Mouse (Mus musculus): ENCODE data around the gene Zfp420.
"Not testable (repeated sequence)": the region's sequence is repeated elsewhere in the genome, so short reads cannot be mapped to it uniquely, and the experiment has no call there.

Gene Zfp420

DNA sequence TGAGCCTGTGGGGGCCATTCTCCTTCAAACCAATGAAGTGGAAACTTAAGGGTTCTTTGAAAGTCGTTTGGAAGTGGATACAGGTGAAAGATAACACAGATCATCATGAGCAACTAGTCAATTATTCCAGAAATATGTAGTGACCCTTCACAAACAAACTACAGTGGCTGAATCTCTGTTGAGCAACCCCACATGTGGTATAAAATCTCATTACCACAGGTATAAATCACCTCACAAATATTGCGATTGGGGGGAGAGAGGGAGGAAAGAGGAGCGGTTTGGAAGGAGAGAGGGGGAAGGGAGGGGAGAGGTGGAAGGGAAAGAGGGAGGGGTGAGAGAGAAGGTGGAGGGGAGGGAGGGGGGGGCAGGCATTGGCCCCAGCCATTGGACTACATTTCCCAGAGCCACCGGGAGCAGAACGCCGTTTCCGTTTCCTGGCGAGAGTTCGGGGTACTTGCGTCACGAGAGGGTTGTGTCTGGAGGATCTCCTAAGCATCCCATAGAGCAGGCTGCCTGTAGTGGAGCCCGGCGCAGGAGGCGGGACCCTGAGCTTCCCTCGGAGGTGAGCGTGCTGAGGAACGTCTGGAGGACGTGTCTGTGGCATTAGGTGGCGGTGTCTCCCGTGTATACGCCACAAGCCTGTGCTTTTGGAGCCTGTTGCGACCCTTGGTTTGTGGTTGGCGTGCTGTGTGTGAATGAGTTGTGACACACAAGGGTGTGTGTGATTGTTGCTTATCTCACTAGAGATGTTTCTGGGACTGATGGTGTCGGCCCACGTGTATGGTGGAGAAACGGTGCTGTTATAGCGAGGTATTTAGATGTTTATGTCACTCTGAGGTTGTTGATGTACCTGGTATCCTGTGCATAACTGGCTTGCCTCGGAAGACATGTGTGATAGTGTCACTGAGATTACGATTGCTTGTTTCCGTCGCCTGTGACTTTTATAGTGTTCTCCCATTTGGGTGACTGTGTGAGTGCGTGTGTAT, at the start of gene Zfp420:
Zfp420 (plus strand) TSS at position 448 of the 986 bp plus-strand sequence.
- DNase-seq (ENCODE audit: low spot score), result peak; percentile 45

GRCm38 (mm10) chr7:29812244-29812643, 47.5 kb upstream of the Zfp420 start:
- DNase-seq (ENCODE audit: low spot score), result no peak

- DNase-seq (ENCODE audit: low spot score), result no peak
These were observed 45.4 kb upstream of the Zfp420 start for GRCm38 (mm10) chr7:29814381-29814780.

DNA sequence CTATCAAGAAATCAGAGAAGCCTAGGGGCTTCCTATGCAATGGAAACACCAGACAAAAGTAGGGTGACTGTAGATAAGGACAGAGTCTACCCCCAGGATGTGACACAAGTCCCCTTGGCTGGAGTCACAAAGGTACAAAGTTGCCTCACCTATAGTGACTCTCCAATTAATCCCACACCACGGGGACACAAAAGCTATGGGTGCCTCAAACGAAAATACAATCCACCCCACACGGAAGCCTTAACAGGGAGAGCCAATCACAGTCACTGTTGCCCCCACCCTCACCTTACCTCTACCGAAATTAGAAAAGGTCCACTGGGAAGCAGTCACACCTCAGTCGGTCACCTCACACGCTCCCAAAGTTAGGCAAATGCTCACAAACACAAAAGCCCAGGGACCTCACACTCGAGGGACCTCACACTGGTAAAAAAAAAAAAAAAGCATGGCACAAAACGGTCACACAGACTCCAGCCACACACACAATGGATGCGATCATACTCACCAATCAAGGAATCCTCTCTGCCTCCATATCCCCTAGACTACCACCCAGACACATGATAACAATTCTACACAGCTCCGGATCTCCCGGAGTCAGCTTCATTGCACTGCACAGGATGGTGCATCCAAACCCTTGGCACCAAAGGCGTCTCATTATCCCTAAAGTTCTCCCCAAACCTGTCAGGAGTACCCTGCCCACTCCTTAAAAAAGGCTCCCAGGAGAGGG, 44.6 kb upstream of the Zfp420 start:
- DNase-seq (ENCODE audit: low spot score), result no peak

- DNase-seq (ENCODE audit: low spot score), result peak; percentile 72
These were observed 43.8 kb upstream of the Zfp420 start, which contains the start of gene Zfp790 for GRCm38 (mm10) chr7:29815910-29816429. Gene Zfp790, plus strand, starts transcription at chr7:29816114.

DNA sequence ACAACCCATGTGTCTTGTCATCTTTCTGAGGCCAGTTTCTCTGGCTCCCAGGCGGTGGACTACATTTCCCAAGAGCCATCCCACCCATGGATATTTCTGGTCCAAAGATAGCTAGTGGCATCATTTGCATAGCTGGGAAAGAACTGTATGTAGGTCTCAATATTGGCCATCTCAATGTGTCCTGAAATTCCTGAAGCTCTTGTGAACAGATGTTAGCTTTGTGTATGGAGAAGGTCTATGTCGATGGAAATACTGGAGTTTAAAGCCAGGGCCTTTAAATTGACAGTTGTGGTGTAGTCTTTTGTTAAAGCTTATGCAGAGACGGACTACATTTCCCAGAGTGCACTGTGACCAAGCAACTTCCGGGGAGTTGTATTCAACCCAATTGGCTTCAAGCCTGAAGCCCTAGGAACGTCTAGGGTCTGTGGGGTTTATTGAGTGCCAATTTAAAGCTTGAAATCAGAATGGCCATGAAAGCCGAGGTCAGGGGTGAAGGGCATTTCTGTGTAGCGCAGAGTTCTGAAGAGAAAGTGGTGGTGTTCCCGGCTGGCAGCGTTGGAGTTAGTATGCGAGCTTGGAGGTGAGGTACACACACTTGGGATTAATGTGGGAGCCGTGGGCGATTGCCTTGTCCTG, 41.0 kb upstream of the Zfp420 start:
- DNase-seq (ENCODE audit: low spot score), result peak; percentile 54

- DNase-seq (ENCODE audit: low spot score), result no peak
These were observed 31.8 kb upstream of the Zfp420 start for GRCm38 (mm10) chr7:29828001-29828400.

GRCm38 (mm10) chr7:29829804-29830203, 30.0 kb upstream of the Zfp420 start:
- DNase-seq (ENCODE audit: low spot score), result no peak

DNA sequence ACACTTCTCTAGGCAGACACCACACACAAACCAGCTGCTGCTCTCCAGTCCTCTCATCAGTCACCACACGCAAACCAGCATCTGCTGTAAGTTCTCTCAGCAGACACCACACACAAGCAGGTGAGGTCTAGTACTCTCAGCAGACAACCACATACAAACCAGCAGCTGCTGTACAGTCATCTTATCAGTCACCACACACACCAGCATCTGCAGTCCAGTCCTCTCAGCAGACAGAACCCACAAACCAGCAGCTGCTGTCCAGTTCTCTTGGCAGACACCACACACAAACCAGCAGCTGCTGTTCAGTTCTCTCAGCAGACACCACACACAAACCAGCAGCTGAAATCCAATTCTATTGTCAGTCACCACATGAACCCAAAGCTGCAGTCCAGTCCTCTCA, 23.0 kb upstream of the Zfp420 start:
- DNase-seq (ENCODE audit: low spot score), result no peak

DNA sequence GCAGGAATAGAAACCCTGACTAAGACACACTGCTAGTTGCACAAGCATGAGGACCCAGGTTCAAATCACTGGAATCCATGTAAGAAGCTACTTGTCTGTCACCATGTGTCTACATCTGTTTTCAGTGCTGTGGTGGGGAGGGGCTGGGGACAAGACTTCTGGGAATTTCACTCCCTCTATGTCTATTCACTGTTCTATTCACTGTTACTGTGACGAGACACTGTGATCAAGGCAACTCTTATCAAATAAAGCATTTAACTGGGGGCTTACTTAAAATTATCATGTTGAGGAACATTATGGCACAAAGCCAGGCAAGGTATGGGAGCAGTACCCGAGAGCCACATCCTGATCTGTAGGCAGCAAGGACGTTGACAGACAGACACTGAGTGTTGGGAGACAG, 20.5 kb upstream of the Zfp420 start:
- no peak for DNase-seq (ENCODE audit: low spot score)

- no peak for DNase-seq (ENCODE audit: low spot score)
These were observed 17.7 kb upstream of the Zfp420 start for GRCm38 (mm10) chr7:29842105-29842504.

DNA sequence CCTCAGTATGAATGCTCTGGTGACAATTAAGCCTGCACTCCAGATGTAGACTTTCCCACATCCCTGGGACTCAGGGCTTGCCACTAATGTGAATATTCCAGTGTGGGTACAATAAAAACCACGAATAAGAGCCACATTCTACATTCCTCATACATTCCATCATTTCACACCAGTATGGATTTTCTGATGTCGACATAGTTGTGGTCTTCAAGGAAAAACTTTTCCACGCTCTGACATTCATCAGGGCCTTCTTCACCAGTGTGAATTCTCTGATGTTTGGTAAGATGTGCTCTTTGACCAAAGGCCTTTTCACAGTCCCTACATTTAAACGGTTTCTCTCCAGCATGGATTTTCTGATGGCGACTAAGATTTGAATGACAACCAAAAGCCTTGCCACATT, 15.2 kb upstream of the Zfp420 start:
- DNase-seq (ENCODE audit: low spot score), result no peak

GRCm38 (mm10) chr7:29852831-29853218, 7.0 kb upstream of the Zfp420 start:
- DNase-seq (ENCODE audit: low spot score), result no peak

DNA sequence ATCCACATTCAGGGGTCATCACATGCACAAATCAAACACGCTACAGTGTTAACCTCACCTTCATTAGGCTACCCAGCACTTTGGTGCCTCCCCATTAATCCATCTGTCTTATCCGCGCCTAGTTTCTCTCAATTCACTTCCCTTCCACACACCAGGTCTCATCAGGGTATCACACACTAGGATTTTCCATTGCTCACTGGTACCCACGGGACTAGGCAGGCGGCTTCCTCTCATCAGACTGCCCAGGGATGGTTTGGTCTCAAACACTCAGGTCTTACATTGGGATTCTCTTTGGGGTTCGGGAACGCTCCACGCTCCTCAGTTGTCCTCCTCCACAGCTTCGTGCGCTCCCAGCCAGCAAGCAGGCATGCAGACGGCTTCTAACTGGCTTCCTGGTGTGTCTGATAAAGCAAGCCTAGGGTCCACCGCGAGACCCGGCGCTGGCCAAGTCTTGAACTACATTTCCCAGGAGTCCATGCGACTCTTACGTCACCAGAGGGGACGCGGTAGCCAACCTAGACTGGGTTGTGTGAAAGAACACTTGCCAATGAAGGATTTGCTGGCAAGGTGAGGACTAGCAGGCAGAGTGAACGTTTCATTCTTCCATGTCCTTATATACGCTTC, 6.4 kb upstream of the Zfp420 start, which contains the start of gene Zfp940:
Zfp940 (minus strand) TSS at position 451 of the 624 bp plus-strand sequence.
- peak; percentile 57 for DNase-seq (ENCODE audit: low spot score)

- DNase-seq (ENCODE audit: low spot score), result no peak
These were observed 1.9 kb downstream of the Zfp420 start for GRCm38 (mm10) chr7:29861660-29862059.

DNA sequence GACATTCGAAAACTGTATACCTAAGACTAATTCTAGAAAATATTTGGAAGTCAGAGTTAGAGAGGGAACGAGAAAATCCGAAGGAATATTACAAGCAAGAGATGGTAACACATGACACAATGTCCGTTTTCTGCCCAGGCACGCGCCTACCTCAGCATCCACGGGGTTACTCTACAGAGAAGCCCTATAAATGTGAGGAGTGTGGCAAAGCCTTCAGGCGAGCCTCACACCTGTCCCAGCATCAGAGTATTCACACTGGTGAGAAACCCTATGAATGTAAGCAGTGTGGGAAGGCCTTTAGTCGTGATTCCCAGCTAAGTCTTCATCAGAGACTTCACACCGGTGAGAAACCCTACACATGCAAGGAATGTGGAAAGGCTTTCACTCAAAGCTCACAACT, 14.5 kb downstream of the Zfp420 start:
- DNase-seq (ENCODE audit: low spot score), result no peak

- not testable (repeated sequence) for DNase-seq (ENCODE audit: low spot score)
These were observed 17.8 kb downstream of the Zfp420 start for GRCm38 (mm10) chr7:29877561-29877960.

DNA sequence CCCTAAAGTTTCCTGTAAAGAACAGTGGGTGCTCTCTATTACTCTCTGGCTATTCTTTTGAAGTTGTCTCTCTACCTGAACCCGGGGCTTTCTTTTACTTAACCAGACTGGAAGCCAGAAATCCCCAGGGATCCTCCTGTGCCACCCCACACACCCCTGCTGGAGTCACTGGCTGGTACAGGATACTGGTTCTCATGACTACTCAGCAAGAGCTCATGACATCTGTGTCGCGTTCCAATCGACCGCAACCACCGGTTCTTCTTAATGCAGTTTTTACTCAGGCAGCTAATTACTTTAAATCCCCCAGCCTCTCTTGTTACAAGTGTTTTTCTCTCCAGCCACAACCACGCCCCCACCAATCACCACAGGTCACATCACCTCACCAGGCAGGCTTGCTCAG, 20.3 kb downstream of the Zfp420 start:
- DNase-seq (ENCODE audit: low spot score), result no peak

DNA sequence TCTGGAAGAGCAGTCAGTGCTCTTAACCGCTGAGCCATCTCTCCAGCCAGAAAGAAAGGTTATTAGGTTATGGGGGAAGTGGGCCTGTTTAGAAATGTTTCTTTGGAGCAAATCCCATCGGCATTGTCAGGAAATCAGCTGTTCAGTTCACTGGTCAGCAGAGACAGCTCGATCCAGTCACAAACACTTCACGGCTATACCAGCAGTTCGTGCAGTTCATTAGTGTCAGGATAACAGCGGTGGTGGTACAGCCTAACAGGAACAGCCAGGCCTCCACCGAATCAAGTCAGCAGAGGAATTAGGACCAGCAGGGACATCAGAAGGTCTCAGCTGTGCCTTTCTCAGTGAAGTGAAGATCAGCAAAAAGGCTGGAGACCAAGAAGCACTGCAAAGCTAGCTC, 21.1 kb downstream of the Zfp420 start:
- no peak for DNase-seq (ENCODE audit: low spot score)

DNA sequence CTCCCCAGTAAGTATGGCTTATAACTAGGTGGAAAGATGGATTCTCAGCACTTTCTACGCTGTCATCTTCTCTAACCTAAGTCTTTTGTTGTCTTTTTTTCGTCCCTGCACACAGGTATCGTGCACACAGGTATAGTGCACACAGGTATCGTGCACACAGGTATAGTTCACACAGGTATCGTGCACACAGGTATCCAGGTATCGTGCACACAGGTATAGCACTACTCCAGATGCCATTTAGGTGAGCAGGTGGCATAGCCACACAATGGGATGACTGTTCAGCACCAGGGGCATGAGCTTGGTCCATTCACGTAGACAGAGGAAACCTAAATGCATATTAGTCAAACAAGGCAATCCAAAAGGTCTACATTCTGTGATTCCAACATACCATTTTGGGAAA, 30.7 kb downstream of the Zfp420 start:
- DNase-seq (ENCODE audit: low spot score), result no peak

DNA sequence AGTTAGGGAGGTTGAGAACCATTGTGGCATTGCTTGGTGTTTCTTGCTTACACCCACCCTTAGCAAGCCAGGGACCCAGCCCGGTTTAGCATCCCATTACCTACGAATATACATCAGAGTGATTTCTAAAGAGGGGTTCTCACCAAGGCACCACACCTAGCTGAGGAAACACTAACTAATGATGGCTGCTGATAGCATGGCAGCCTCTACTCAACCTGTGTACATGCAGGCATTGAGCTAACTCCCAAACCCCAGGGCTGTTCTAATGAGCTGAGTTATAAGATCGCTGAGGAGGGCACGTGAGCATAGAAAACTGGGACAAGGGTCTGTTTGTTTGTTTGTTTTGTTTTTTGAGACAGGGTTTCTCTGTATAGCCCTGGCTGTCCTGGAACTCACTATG, 33.0 kb downstream of the Zfp420 start:
- DNase-seq (ENCODE audit: low spot score), result no peak

GRCm38 (mm10) chr7:29898351-29898750, 38.6 kb downstream of the Zfp420 start:
- no peak for DNase-seq (ENCODE audit: low spot score)

All from spleen, adult 12 weeks (tissue).